Mouse (Mus musculus) embryo, embryonic 10 days (tissue): ENCODE data around the gene Tnfrsf1a.

Source experiments
- DNase-seq: peaks from one replicate; pipeline ENCODE4 v3.0.0-alpha.2; 2015; ENCODE audit warnings: low spot score

Gene Tnfrsf1a

GRCm38 (mm10) chr6:125323547-125323946 lies 25.6 kb upstream of the Tnfrsf1a start:
- DNase-seq = no peak

GRCm38 (mm10) chr6:125325337-125325736 lies 23.8 kb upstream of the Tnfrsf1a start:
- DNase-seq = no peak

DNA sequence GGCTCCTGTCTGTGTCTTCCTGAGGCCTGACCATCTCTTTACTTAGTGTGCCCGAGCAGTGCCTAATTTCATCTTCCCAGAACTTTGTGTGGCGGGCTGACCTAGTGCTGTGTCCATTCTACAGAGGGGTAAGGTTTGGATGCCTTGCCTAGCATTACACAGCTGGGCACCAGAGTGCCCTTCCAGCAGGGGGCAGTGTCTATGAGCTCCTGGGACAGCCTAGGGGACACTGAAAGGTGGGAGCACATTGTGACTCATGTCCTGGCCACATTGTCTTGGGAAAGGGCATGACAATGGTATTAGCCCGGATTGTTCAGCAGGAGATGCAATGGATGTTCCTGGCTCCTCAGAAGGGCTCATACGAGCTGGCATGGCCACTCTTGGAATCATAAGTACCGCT lies 20.9 kb upstream of the Tnfrsf1a start:
- no peak for DNase-seq

- DNase-seq = peak; percentile 89
These were observed 18.4 kb upstream of the Tnfrsf1a start for GRCm38 (mm10) chr6:125330626-125331326.

GRCm38 (mm10) chr6:125333112-125333899 lies 15.9 kb upstream of the Tnfrsf1a start:
- DNase-seq = no peak

- no peak for DNase-seq
These were observed 14.8 kb upstream of the Tnfrsf1a start for GRCm38 (mm10) chr6:125334356-125334755.

DNA sequence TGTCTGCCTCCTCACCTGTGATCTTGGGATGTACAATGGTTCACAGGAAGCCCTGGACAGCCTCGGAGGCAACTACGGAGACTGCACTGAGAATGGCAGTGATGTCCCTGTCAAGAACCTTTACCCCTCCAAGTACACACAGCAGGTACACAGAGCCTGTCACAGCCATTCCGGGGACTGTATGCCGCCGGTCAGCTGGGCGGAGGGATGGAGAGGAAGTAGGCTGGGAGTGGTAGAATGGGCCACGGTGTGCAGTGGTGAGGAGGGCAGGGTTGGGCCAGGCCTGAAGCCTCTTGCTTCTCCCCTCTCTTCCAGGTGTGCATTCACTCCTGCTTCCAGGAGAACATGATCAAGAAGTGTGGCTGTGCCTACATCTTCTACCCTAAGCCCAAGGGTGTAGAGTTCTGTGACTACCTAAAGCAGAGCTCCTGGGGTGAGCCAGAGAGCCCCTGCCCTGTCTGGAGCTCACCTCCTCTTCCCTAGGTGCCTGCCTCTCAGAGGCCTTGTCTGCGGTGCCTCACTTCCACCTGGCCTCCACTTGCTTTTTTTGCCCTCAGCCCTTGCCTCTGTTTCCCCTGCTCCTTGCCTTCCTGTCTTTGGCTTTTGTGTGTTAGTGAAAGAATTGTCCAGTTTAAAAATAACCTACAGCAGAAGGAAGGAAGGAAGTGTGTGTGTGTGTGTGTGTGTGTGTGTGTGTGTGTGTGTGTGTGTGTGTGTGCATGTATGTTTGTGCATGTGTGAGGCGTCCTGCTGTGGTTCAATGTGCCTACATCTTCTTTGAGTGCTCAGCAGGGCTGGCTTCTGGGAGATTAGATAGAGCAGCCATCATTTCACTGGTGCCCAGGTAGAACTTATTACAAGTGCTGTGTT lies 10.1 kb upstream of the Tnfrsf1a start:
- DNase-seq = no peak

- no peak for DNase-seq
These were observed 8.9 kb upstream of the Tnfrsf1a start for GRCm38 (mm10) chr6:125340244-125340643.

DNA sequence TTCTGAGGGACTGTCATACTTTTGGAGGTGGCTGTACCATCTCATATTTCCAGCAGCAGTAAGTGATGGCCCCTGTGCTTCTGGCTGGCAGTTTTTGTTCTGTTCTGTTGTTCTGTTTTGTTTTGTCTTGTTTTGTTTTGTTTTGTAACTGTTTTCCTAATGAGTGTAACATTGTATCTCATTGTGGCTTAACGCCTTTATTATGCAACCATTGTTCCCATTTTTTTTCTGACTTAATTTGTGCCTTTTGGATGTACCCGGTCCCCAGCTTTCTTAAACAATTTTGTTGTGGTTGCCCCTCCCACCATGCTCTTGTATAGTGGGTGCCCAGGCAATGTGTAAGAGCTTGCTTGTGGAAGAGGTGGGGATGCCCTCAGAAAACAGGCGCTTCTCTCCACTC lies 7.0 kb upstream of the Tnfrsf1a start:
- no peak for DNase-seq

DNA sequence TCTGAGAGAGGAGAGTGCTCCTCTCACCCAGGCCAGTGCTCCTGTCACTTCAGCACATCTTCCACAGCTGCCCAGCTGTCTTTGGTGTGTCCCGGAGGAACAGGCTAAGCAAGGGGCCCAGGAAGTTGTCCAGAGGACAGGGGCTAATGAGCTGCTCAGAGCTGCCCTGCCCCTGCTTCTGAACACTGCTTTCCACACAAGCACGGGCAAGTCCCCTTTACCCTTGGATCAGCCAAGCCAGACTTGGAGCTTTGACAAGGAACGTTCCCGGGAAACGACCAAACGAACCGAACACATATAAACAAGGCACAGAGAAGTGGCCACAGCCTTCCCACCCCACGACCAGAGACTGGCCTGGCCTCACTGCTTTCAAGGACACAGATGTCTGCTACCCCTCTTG lies 5.1 kb upstream of the Tnfrsf1a start:
- no peak for DNase-seq

DNA sequence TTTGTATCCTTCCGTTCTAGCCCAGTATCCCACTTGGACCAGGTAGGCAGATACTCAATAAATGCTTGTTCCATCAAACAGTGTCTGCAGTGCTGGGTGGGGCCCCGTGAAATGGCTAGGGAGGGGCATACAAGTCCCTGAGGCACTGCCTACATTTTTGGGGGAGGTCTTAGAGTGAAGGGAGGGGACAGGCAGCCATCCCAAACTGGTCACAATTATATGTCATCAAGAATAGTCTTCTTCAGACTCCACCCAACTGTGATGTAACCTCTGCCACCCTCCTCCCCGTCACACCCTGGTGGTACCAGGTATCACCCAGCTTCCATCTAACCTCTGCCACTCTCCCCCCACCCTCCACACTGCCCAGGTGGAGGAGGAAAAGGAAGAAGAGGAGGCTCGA lies 4.3 kb upstream of the Tnfrsf1a start:
- DNase-seq = no peak

DNA sequence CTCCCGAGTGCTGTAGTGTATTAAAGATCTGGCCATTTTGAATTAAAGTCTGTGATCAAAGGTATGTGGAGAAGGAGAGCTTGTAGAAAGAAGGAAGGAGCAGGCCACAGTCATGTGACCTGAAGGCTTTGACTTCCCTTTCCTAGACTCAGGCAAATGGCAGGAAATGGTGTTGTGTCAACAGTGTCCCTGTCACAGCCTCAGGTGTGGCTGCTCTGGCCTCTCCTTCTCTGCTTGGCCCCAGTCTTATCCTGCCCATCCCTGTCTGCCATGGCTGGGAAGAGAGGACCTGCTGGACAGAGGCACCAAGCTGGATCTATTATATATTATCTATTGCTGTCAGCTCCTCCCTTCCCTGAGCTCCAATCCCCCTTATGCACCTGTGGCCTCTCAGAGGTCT lies 3.5 kb upstream of the Tnfrsf1a start:
- DNase-seq = no peak

GRCm38 (mm10) chr6:125346029-125346428 lies 3.1 kb upstream of the Tnfrsf1a start:
- no peak for DNase-seq

DNA sequence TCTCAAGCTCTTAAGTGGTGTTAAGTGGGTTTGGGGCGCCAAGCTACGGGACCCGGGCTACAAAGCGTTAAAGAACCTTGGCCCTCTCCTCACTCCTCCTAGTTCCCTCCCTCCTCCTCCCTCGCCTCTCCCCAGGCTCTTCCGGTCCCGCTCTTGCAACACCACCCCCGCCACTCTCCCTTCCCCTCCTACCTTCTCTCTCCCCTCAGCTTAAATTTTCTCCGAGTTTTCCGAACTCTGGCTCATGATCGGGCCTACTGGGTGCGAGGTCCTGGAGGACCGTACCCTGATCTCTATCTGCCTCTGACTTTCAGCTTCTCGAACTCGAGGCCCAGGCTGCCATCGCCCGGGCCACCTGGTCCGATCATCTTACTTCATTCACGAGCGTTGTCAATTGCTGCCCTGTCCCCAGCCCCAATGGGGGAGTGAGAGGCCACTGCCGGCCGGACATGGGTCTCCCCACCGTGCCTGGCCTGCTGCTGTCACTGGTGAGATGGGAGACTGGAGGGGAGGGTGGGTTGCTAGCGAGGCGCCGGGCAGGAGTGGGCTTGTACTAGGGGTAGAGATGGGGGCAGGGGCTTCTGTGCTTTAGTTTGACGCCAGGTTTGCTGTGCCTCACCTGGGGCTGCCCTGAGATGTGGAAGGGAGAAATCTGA lies 541 bp downstream of the Tnfrsf1a start:
- peak; percentile 85 for DNase-seq

DNA sequence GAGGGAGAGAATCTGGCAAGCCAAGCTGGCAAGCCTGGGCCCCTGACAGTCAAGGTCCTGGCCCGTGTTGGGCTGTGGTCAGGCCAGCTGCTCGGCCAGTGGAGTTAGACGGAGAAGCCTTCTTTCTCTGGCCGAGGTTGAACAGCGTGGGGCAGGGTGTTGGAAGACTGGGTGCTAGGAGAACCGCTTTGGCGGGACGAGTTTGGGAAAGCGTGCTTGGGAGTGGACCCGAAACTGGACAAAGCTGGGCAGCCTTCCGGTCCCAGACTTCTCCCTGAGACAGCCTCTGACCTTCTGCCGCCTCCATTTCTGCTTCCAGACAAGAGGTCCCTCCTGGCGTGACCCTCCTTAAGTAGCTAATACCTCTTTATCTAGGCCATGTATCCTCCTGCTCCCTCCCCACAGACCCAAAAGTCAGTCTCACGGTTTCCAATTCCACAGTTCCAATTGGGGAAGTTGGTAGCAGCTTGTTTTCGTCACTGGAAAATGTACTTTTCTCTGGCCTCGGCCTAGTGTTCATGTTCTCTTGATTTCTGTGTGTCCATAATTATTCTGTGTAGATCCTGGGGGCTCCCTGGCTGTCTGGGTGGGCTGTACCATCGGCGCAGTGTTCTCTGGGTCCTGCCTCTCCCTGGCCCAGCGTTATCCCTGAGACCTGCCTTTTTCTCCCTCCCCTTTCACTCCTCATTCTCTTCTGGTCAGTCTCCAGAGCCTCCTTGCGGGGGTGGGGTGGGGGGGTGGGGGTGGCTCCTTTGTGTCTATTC lies 1.3 kb downstream of the Tnfrsf1a start:
- peak; percentile 36 for DNase-seq

GRCm38 (mm10) chr6:125350995-125351324 lies 1.8 kb downstream of the Tnfrsf1a start:
- DNase-seq = no peak

- no peak for DNase-seq
These were observed 2.3 kb downstream of the Tnfrsf1a start for GRCm38 (mm10) chr6:125351368-125352045.

DNA sequence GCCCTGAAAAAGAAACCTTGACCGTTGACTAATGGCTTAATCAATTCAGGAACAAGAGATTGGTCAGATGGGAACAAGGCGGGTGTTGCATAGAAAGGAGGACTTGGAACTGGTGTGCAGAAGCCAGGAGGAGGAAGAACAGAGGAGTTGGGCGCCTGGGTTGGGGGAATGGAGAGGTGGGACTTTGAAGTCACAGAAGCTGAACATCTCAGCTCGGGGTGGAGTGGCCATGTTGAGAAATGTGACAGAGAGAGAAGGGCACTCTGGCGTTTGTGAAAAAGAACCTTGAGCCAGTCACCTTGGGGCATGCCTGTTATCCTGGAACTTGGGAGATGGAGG lies 2.9 kb downstream of the Tnfrsf1a start:
- no peak for DNase-seq

DNA sequence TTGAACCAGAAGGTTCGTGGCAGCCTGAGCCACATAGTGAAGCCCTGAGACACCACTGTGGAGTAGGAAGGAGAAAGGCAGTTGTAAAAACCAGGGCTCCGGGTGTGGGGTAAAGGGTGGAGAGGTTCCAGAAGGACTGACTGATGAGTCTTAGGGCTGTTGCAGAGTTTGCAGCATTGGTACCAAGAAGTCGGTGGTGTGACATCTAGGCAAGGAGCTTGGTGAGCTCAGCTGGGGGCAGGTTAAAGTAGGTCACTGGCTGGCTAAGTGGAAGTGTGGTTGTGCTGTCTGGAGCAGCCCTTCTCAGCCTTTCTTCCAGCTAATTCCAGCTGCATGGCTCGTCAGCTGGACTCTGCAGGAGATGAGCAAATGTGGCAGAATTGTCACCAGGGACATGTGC lies 3.6 kb downstream of the Tnfrsf1a start:
- DNase-seq = no peak

GRCm38 (mm10) chr6:125353221-125353620 lies 4.1 kb downstream of the Tnfrsf1a start:
- DNase-seq = no peak

GRCm38 (mm10) chr6:125353655-125354054 lies 4.5 kb downstream of the Tnfrsf1a start:
- DNase-seq = no peak
